Mouse (Mus musculus): ENCODE results near the gene Capn6. TPM values are rescaled to one million over a fixed set of nuclear protein-coding genes. Genes with fewer than 3 reads are reported as not detected.

The Capn6 gene
- 8.6 and 9.0 TPM in 2 replicates for polyA plus RNA-seq (2014; fragmentation: Nextera tagmentation; extraction: Ambion mirVana)

DNA sequence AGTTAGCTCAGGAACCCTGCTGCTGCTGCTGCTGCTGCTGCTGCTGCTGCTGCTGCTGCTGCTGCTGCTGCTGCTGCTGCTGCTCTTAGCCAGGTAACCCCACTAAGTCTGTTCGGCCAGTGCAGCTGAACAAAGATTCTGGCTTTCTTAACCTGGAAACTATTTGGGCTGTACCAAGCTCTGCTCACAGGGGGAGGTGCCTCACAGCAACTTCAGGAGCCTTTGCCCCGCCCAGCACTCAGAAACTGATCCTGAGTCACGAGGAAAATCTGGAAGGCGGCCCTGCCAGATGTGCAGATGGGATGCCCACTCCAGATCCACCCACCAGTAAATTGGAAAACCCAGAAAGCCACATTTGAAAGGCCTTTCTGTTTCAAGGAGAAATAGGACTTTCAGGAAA lies at the start of gene Capn6:
TSS of gene Capn6 (minus strand) at position 203 of the 400 bp plus-strand sequence.
- DNase-seq (ENCODE audit: low spot score, missing footprints) (no peak), ATAC-seq (ENCODE audit: low FRiP score) (no peak)
- Histone ChIP-seq H3K9ac (ENCODE audit: low read length) (no peak within 1 kb of the TSS), H3K4me2 (no peak within 1 kb of the TSS), H3K36me3 (ENCODE audit: control insufficient read depth, insufficient read depth, low read length) (no peaks in the 10 kb centered on the region), H3K4me3 (ENCODE audit: low read depth, low read length) (no peak within 1 kb of the TSS), H3K9me3 (ENCODE audit: control insufficient read depth, low read length) (no peaks in the 10 kb centered on the region), H3K27me3 (ENCODE audit: control insufficient read depth, insufficient read depth, low read length) (no peaks in the 10 kb centered on the region; the same call in none of the 2 replicates), H3K27ac (ENCODE audit: low read depth, low read length) (no peak within 1 kb of the TSS), H3K4me1 (ENCODE audit: control insufficient read depth, insufficient read depth, low read length) (no peaks in the 10 kb centered on the region)
- 53% methylated on average over 4 of the region's 4 CpGs for WGBS

DNA sequence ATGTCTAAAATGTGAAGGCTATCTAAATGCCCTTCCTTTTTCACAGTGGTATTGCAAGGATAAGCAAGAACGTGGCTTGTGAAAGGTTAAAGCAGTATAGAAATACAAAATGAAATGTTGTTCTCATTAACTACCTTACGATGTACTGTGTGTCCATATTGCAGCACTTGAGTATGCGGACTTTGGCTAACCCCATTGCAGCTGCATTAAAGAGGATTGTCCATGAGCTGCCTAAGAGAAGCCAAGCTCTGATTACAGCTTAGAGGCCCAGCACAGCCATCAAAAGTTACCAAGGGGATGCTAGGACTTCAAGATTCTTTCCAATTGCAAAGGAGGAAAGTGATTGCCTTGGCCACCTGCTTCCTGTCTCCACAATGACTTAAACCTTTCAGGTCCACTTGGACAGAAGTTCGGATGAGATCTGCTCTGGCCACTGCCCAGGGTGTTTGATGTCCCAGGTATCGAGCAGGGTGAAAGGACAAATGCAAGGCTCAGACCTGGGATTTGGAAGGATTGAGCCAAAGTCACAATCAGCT lies 40.0 kb upstream of the Capn6 start:
- Histone ChIP-seq H3K9me3 (ENCODE audit: control insufficient read depth, low read length) (no peaks in the 10 kb centered on the region), H3K27me3 (ENCODE audit: control insufficient read depth, insufficient read depth, low read length) (no peaks in the 10 kb centered on the region), H3K4me1 (ENCODE audit: control insufficient read depth, insufficient read depth, low read length) (no peaks in the 10 kb centered on the region), H3K4me2 (no peak overlapping the region), H3K9ac (ENCODE audit: low read length) (no peak overlapping the region), H3K36me3 (ENCODE audit: control insufficient read depth, insufficient read depth, low read length) (no peaks in the 10 kb centered on the region), H3K27ac (ENCODE audit: low read depth, low read length) (no peak overlapping the region), H3K4me3 (ENCODE audit: low read depth, low read length) (no peak overlapping the region)
- no peak for ATAC-seq (ENCODE audit: low FRiP score)
- DNase-seq (ENCODE audit: low spot score, missing footprints) = no peak
- 83% methylated on average over 5 of the region's 5 CpGs for WGBS

- WGBS = 79% methylated on average over 3 of the region's 3 CpGs
Measured at GRCm38 (mm10) chrX:143851351-143851750, 24.1 kb upstream of the Capn6 start.

DNA sequence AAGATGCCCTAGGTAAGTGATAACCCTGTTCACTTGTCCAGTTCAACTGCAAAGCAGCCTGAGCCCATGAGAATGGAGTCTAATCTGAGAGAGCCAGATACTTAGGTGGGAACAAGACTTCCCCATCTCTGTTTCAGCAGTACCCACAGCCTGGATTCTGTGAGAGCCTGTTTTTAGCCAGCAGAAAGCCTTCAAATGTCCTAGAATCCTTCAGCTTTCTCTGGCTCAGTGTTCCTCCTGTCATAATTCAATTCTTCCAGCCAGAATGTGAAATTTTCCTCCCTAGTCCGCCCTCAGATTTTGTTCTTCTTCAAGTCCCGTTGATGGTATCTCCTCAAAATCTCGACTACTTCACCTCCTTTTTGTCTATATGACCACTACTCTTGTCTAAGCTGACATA lies 22.8 kb upstream of the Capn6 start:
- DNase-seq (ENCODE audit: low spot score, missing footprints) (no peak), ATAC-seq (ENCODE audit: low FRiP score) (no peak)
- H3K36me3 ChIP-seq (ENCODE audit: control insufficient read depth, insufficient read depth, low read length) = no peaks in the 10 kb centered on the region
- H3K9me3 ChIP-seq (ENCODE audit: control insufficient read depth, low read length) = no peaks in the 10 kb centered on the region
- 81% methylated on average over 3 of the region's 3 CpGs for WGBS
- no peaks in the 10 kb centered on the region for H3K4me1 ChIP-seq (ENCODE audit: control insufficient read depth, insufficient read depth, low read length)
- H3K4me3 ChIP-seq (ENCODE audit: low read depth, low read length) = no peak overlapping the region
- H3K27ac ChIP-seq (ENCODE audit: low read depth, low read length) = no peak overlapping the region
- H3K27me3 ChIP-seq (ENCODE audit: control insufficient read depth, insufficient read depth, low read length) = peaks cover 2% of the 10 kb centered on the region; the same call in 1 of the 2 replicates
- H3K9ac ChIP-seq (ENCODE audit: low read length) = no peak overlapping the region
- H3K4me2 ChIP-seq = no peak overlapping the region

More at GRCm38 (mm10) chrX:143851351-143851750, 24.1 kb upstream of the Capn6 start:
- peaks cover 4% of the 10 kb centered on the region; the same call in 1 of the 2 replicates for H3K27me3 ChIP-seq (ENCODE audit: control insufficient read depth, insufficient read depth, low read length)
- H3K9ac ChIP-seq (ENCODE audit: low read length) = no peak overlapping the region
- H3K9me3 ChIP-seq (ENCODE audit: control insufficient read depth, low read length) = no peaks in the 10 kb centered on the region
- H3K36me3 ChIP-seq (ENCODE audit: control insufficient read depth, insufficient read depth, low read length) = no peaks in the 10 kb centered on the region
- no peak overlapping the region for H3K4me2 ChIP-seq
- no peaks in the 10 kb centered on the region for H3K4me1 ChIP-seq (ENCODE audit: control insufficient read depth, insufficient read depth, low read length)
- ATAC-seq (ENCODE audit: low FRiP score) (no peak), DNase-seq (ENCODE audit: low spot score, missing footprints) (no peak)
- no peak overlapping the region for H3K4me3 ChIP-seq (ENCODE audit: low read depth, low read length)
- H3K27ac ChIP-seq (ENCODE audit: low read depth, low read length) = no peak overlapping the region

DNA sequence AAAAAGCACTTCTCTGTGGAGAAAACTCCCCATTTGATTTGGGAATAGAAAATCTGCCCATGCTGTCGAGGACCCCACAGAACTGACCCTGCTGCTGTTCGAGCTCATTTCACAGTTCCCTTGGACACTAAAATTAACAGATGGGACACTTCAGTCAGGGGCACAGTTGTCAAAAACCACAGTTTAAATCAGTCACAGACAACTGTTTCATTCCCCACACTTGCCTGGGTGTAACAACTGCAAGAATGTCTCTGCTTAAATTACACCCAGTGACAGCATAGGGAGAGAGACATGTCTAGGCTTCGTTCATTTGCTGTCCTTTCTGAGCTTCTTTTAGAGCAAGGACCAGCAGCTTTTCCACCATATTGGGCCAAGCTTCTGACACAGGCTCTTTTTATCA lies 19.4 kb upstream of the Capn6 start:
- H3K4me1 ChIP-seq (ENCODE audit: control insufficient read depth, insufficient read depth, low read length) = no peaks in the 10 kb centered on the region
- no peak overlapping the region for H3K27ac ChIP-seq (ENCODE audit: low read depth, low read length)
- no peak overlapping the region for H3K9ac ChIP-seq (ENCODE audit: low read length)
- H3K4me2 ChIP-seq = no peak overlapping the region
- H3K27me3 ChIP-seq (ENCODE audit: control insufficient read depth, insufficient read depth, low read length) = peaks cover 2% of the 10 kb centered on the region; the same call in 1 of the 2 replicates
- ATAC-seq (ENCODE audit: low FRiP score) (no peak), DNase-seq (ENCODE audit: low spot score, missing footprints) (no peak)
- H3K4me3 ChIP-seq (ENCODE audit: low read depth, low read length) = no peak overlapping the region
- H3K9me3 ChIP-seq (ENCODE audit: control insufficient read depth, low read length) = no peaks in the 10 kb centered on the region
- WGBS = 83% methylated on average over 3 of the region's 3 CpGs
- H3K36me3 ChIP-seq (ENCODE audit: control insufficient read depth, insufficient read depth, low read length) = no peaks in the 10 kb centered on the region

DNA sequence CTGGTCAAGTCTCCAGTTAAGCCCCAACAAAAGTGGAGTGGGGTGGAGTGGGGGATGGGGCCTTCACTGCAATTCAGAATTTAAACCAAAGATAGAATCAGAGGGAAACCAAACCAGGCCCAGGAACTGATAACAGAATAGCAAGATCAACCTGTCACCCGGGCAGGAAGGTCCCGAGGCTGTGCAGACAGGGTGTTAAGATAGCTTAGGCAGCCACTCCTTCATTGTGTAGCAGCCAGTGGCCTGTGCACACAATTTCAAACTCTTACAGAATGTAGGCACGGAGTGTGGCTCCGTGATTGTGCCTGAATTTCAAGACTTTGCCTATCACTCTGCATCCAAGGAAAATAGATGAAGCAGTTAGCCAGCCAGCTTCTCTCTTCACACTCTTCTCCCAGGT lies 693 bp downstream of the Capn6 start:
- Histone ChIP-seq H3K27ac (ENCODE audit: low read depth, low read length) (no peak overlapping the region), H3K4me3 (ENCODE audit: low read depth, low read length) (no peak overlapping the region), H3K9ac (ENCODE audit: low read length) (no peak overlapping the region), H3K36me3 (ENCODE audit: control insufficient read depth, insufficient read depth, low read length) (no peaks in the 10 kb centered on the region), H3K9me3 (ENCODE audit: control insufficient read depth, low read length) (no peaks in the 10 kb centered on the region), H3K4me2 (no peak overlapping the region), H3K27me3 (ENCODE audit: control insufficient read depth, insufficient read depth, low read length) (no peaks in the 10 kb centered on the region; the same call in none of the 2 replicates), H3K4me1 (ENCODE audit: control insufficient read depth, insufficient read depth, low read length) (no peaks in the 10 kb centered on the region)
- ATAC-seq (ENCODE audit: low FRiP score) (no peak), DNase-seq (ENCODE audit: low spot score, missing footprints) (no peak)
- WGBS = 65% methylated on average over 4 of the region's 4 CpGs

GRCm38 (mm10) chrX:143818961-143819360 lies 8.3 kb downstream of the Capn6 start:
- Histone ChIP-seq H3K27ac (ENCODE audit: low read depth, low read length) (no peak overlapping the region), H3K9me3 (ENCODE audit: control insufficient read depth, low read length) (no peaks in the 10 kb centered on the region), H3K4me3 (ENCODE audit: low read depth, low read length) (no peak overlapping the region), H3K4me2 (no peak overlapping the region), H3K27me3 (ENCODE audit: control insufficient read depth, insufficient read depth, low read length) (no peaks in the 10 kb centered on the region; the same call in 1 of the 2 replicates), H3K9ac (ENCODE audit: low read length) (no peak overlapping the region), H3K4me1 (ENCODE audit: control insufficient read depth, insufficient read depth, low read length) (no peaks in the 10 kb centered on the region), H3K36me3 (ENCODE audit: control insufficient read depth, insufficient read depth, low read length) (no peaks in the 10 kb centered on the region)
- WGBS = 96% methylated on average over 2 of the region's 2 CpGs
- ATAC-seq (ENCODE audit: low FRiP score) = no peak
- no peak for DNase-seq (ENCODE audit: low spot score, missing footprints)

DNA sequence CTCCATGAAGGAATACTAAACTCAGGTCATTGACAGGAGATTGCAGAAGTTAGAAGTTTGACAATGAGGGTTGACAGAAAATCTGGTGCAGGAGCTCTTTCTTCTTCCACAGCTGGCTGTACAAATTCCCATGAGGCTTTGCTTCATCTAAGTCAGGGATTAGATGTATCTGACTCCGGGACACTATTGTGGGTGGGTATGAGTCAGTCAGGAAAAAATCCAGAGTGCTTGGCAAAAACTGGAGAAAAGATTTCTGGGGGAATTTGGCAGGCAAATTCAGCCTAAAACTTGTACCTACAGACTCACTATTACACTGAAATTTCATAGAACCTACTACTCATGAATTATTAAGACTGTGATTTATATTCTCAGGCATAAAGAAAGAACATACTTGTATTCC lies 11.3 kb downstream of the Capn6 start:
- Histone ChIP-seq H3K9ac (ENCODE audit: low read length) (no peak overlapping the region), H3K4me2 (no peak overlapping the region), H3K27ac (ENCODE audit: low read depth, low read length) (no peak overlapping the region), H3K4me3 (ENCODE audit: low read depth, low read length) (no peak overlapping the region), H3K9me3 (ENCODE audit: control insufficient read depth, low read length) (no peaks in the 10 kb centered on the region), H3K36me3 (ENCODE audit: control insufficient read depth, insufficient read depth, low read length) (no peaks in the 10 kb centered on the region), H3K27me3 (ENCODE audit: control insufficient read depth, insufficient read depth, low read length) (no peaks in the 10 kb centered on the region), H3K4me1 (ENCODE audit: control insufficient read depth, insufficient read depth, low read length) (no peaks in the 10 kb centered on the region)
- 81% methylated on average over 1 of the region's 1 CpGs for WGBS
- DNase-seq (ENCODE audit: low spot score, missing footprints) (no peak), ATAC-seq (ENCODE audit: low FRiP score) (no peak)

DNA sequence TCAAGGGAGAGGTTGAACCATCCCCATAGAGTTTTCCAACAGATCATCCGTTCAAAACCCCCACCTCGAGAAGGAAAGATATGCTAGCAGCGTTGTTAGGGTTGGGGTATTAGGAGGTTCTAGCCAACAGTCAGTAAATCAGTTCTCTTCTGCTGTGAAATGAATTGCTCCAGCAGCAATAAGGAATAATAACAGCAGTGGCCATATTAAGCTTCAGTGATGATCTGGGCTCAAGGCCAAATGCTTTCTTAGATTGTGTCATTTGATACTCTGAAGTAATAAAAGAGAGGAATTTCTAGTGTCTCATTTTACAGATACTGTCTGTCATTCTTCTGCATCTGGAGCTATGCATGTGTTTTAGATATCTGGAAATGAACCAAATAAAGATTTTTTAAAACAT lies 64.7 kb downstream of the Capn6 start:
- WGBS = 80% methylated on average over 3 of the region's 3 CpGs
- Histone ChIP-seq H3K4me3 (ENCODE audit: low read depth, low read length) (no peak overlapping the region), H3K9ac (ENCODE audit: low read length) (no peak overlapping the region), H3K9me3 (ENCODE audit: control insufficient read depth, low read length) (no peaks in the 10 kb centered on the region), H3K27ac (ENCODE audit: low read depth, low read length) (no peak overlapping the region), H3K36me3 (ENCODE audit: control insufficient read depth, insufficient read depth, low read length) (no peaks in the 10 kb centered on the region), H3K4me1 (ENCODE audit: control insufficient read depth, insufficient read depth, low read length) (no peaks in the 10 kb centered on the region), H3K4me2 (no peak overlapping the region), H3K27me3 (ENCODE audit: control insufficient read depth, insufficient read depth, low read length) (no peaks in the 10 kb centered on the region; the same call in 1 of the 2 replicates)
- no peak for DNase-seq (ENCODE audit: low spot score, missing footprints)
- ATAC-seq (ENCODE audit: low FRiP score) = no peak
